Mouse (Mus musculus) liver, embryonic 13.5 days (tissue): Measurements from ENCODE around the gene Mapk3. TPM values are rescaled to one million over a fixed set of nuclear protein-coding genes. Genes with fewer than 3 reads are reported as not detected.
"Not testable (repeated sequence)": the region's sequence is repeated elsewhere in the genome, so short reads cannot be mapped to it uniquely, and the experiment has no call there.

Experiments
- ATAC-seq: fragments of 200-750 bp; cut with Nextera tagmentation; 2 replicates; pipeline ENCODE4 v1.8.0; 2017; ENCODE audit warnings: low read depth, mild to moderate bottlenecking, moderate number of reproducible peaks, moderate library complexity
- DNase-seq: peaks from one replicate; pipeline ENCODE4 v3.0.0; 2022
- H3K27ac ChIP-seq: fragments of 300-500 bp; sonication (generic); 2 replicates; pipeline ENCODE4 v1.5.1; 2015; ENCODE audit warnings: moderate library complexity, mild to moderate bottlenecking, inconsistent platforms
- H3K27me3 ChIP-seq: fragments of 300-500 bp; sonication (generic); 2 replicates; pipeline ENCODE4 v1.6.1; 2015; ENCODE audit warnings: mild to moderate bottlenecking, inconsistent platforms
- H3K36me3 ChIP-seq: fragments of 300-500 bp; sonication (generic); 2 replicates; pipeline ENCODE4 v1.6.1; 2015; ENCODE audit warnings: mild to moderate bottlenecking, inconsistent platforms
- H3K4me1 ChIP-seq: fragments of 300-500 bp; sonication (generic); replicated peaks from 2 replicates; pipeline ENCODE4 v1.6.1; 2015; ENCODE audit warnings: inconsistent platforms
- H3K4me2 ChIP-seq: fragments of 300-500 bp; sonication (generic); 2 replicates; pipeline ENCODE4 v1.6.1; 2015; ENCODE audit warnings: inconsistent platforms, mild to moderate bottlenecking, moderate library complexity
- H3K4me3 ChIP-seq: fragments of 300-500 bp; sonication (generic); replicated peaks from 2 replicates; pipeline ENCODE4 v1.5.1; 2015; ENCODE audit warnings: mild to moderate bottlenecking, inconsistent platforms
- H3K9ac ChIP-seq: fragments of 300-500 bp; sonication (generic); 2 replicates; pipeline ENCODE4 v1.6.1; 2015; ENCODE audit warnings: mild to moderate bottlenecking, inconsistent platforms
- H3K9me3 ChIP-seq: fragments of 300-500 bp; sonication (generic); replicated peaks from 2 replicates; pipeline ENCODE4 v1.6.1; 2016; ENCODE audit warnings: inconsistent platforms
- WGBS: fragments of 180-500 bp; shearing (Covaris S2); methylation state at CpG from one replicate; pipeline ENCODE4 v1.1.7; 2015; ENCODE audit not compliant: insufficient replicate concordance; 5-methylcytosine and 5-hydroxymethylcytosine counted together
- polyA plus RNA-seq: library from polyadenylated mRNA; unstranded; fragments of >200 nt; fragmentation: Nextera tagmentation; extraction: Ambion mirVana; gene quantifications from 2 replicates; pipeline ENCODE4 v1.2.1, GENCODE M21; 2015

The Mapk3 gene
- polyA plus RNA-seq, 1 experiment from 2014 or later = 19.0 TPM

DNA sequence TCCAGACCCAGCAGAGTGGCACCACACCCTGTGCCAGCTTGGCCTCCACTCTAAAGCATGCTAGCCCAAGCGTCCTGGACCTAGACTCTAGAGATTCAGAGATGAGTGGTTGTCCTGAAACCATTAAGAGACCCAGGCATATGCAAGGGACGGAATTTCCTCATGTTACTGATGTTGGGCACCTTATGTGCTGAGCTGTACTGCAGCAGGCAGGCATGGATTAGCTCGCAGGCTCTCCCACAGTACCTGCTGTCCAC, 16.5 kb downstream of the Mapk3 start:
- no peak for DNase-seq
- WGBS = 68% methylated on average over 3 of the region's 3 CpGs
- no peaks in the 10 kb centered on the region for H3K9me3 ChIP-seq
- H3K4me3 ChIP-seq = peak overlapping the region; percentile 85; the same call in 1 of the 2 replicates
- no peaks in the 10 kb centered on the region for H3K27me3 ChIP-seq
- ATAC-seq = no peak
- H3K4me1 ChIP-seq = peaks cover 62% of the 10 kb centered on the region
- peaks cover 16% of the 10 kb centered on the region for H3K36me3 ChIP-seq
- H3K9ac ChIP-seq = peak overlapping the region; percentile 51; the same call in 1 of the 2 replicates
- peak overlapping the region; percentile 95 for H3K4me2 ChIP-seq
- peak overlapping the region; percentile 94 for H3K27ac ChIP-seq

DNA sequence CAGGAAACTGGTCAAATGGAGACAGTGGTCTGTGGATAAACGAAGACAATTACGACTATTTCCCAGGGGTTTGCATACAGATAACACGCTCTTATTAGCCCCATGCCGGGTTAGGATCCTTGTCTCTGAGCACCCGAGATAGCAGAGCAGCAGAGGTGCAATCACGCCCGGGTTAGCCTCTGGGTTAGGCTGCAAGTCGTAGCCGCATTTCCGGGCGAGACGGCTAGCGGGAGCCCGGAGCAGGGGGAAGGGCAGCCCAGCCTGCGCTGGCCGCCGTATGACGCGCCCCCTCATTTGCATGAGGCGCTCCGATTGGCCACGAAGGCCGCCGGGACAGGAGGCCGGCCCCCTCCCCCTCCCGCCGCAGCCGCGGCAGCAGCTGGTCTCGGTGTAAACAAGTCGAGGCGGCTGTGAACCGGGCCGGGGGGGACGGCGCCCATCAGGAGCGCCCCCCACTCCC, 17.2 kb downstream of the Mapk3 start, which contains the start of gene Ypel3:
Gene Ypel3 (plus strand): TSS at position 358 of the 460 bp plus-strand sequence.
- Histone ChIP-seq H3K9me3 (no peaks in the 10 kb centered on the region), H3K4me1 (peaks cover 69% of the 10 kb centered on the region), H3K4me2 (peak within 1 kb of the TSS; percentile 95), H3K4me3 (peak within 1 kb of the TSS; percentile 85), H3K36me3 (peaks cover 16% of the 10 kb centered on the region), H3K9ac (peak within 1 kb of the TSS; percentile 98), H3K27ac (peak within 1 kb of the TSS; percentile 94), H3K27me3 (no peaks in the 10 kb centered on the region)
- DNase-seq = peak; percentile 94
- peak; percentile 91 for ATAC-seq
- under 1% methylated on average over 36 of the region's 37 CpGs for WGBS

GRCm38 (mm10) chr7:126777476-126777875, 18.1 kb downstream of the Mapk3 start:
- Histone ChIP-seq H3K9ac (peak overlapping the region; percentile 98), H3K4me1 (peaks cover 78% of the 10 kb centered on the region), H3K27me3 (no peaks in the 10 kb centered on the region), H3K36me3 (peaks cover 16% of the 10 kb centered on the region), H3K27ac (peak overlapping the region; percentile 94), H3K9me3 (no peaks in the 10 kb centered on the region), H3K4me3 (peak overlapping the region; percentile 85), H3K4me2 (peak overlapping the region; percentile 95)
- ATAC-seq (no peak), DNase-seq (no peak)
- 63% methylated on average over 10 of the region's 10 CpGs for WGBS

DNA sequence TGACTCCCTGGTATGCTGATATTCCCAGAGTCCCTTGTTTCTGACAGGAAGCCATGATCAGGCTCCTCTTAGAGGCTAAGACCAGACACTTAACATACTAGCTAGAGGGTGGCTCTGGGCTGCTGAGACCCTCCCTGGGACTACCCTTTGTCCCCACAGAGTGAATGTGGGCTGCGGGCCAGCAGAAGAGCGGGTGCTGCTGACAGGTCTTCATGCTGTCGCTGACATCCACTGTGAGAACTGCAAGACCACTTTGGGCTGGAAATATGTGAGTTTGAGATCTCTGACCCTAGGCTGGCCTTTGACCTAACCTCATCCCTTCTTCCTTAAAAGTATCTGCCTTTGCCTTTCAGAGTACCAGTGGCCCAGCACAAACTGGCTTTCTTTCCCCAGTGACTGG, 18.7 kb downstream of the Mapk3 start:
- H3K4me2 ChIP-seq = peak overlapping the region; percentile 95
- peak overlapping the region; percentile 94 for H3K27ac ChIP-seq
- no peaks in the 10 kb centered on the region for H3K9me3 ChIP-seq
- no peak for ATAC-seq
- peak overlapping the region; percentile 98 for H3K9ac ChIP-seq
- H3K4me1 ChIP-seq = peaks cover 84% of the 10 kb centered on the region
- H3K27me3 ChIP-seq = no peaks in the 10 kb centered on the region
- DNase-seq = no peak
- peak overlapping the region; percentile 85 for H3K4me3 ChIP-seq
- H3K36me3 ChIP-seq = peaks cover 16% of the 10 kb centered on the region
- 91% methylated on average over 3 of the region's 3 CpGs for WGBS

GRCm38 (mm10) chr7:126779101-126779500, 19.7 kb downstream of the Mapk3 start:
- WGBS = 77% methylated on average over 7 of the region's 7 CpGs
- H3K27me3 ChIP-seq, DNase-seq, H3K9ac ChIP-seq, H3K9me3 ChIP-seq, ATAC-seq, H3K4me3 ChIP-seq, H3K4me2 ChIP-seq, H3K27ac ChIP-seq: not testable (repeated sequence)
- Histone ChIP-seq H3K4me1 (peaks cover 84% of the 10 kb centered on the region), H3K36me3 (peaks cover 22% of the 10 kb centered on the region)

DNA sequence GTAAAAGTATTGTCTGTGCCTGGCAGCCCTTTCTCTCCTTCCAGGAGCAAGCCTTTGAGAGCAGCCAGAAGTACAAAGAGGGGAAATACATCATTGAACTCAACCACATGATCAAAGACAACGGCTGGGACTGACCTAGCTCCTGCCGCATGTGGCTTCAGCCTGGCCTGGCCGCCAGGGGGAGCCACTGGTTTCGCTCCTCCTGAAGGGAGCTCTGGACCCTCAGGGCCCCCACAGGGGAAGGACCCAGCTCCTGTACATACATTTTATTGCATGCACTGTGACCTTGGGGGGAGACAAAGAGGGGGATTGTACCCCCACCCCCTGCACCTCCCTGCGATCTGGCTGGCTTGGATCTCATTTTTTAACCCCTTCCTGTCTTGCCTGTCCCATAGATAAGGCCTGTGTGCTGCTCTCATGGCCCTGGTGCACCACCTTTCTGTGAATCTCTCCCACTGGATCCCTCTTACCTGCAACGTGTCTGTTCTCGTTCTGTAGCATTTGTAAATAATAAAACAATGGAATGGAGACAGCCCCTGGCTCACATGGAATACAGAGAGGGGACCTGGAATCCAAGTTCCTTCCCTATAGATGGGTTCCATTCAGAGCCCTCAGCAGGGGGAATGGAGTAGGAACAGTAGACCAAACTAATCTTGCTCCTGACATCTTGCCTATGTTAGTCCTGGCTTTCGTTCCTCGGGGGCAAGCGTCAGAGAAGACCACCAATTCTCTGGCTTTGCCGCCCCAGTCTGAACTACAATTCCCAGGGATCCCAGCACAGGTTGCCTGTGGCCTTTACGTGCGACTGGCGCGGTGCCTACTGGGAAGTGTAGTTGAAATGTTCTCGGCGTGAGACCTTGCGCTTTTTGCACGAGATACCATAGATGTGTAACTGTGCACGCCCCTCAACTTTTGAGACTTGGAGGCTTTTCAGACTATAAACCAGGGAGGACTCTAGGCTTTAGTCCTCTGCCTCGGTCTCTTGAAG, 20.9 kb downstream of the Mapk3 start:
- peak; percentile 80 for DNase-seq
- peak overlapping the region; percentile 88 for H3K4me2 ChIP-seq
- H3K27ac ChIP-seq = peak overlapping the region; percentile 53
- H3K36me3 ChIP-seq = peaks cover 33% of the 10 kb centered on the region
- ATAC-seq = peak; percentile 43
- H3K9ac ChIP-seq = peak overlapping the region; percentile 65
- under 1% methylated on average over 21 of the region's 21 CpGs for WGBS
- H3K9me3 ChIP-seq = no peaks in the 10 kb centered on the region
- no peaks in the 10 kb centered on the region for H3K27me3 ChIP-seq
- peak overlapping the region; percentile 59 for H3K4me3 ChIP-seq
- peaks cover 73% of the 10 kb centered on the region for H3K4me1 ChIP-seq

- Histone ChIP-seq H3K4me2 (peak within 1 kb of the TSS; percentile 88), H3K4me1 (peaks cover 65% of the 10 kb centered on the region), H3K9me3 (no peaks in the 10 kb centered on the region), H3K27ac (peak within 1 kb of the TSS; percentile 26; the same call in 1 of the 2 replicates), H3K27me3 (no peaks in the 10 kb centered on the region), H3K36me3 (peaks cover 42% of the 10 kb centered on the region), H3K4me3 (peak within 1 kb of the TSS; percentile 59), H3K9ac (peak within 1 kb of the TSS; percentile 65)
- no peak for ATAC-seq
- WGBS = 16% methylated on average over 22 of the region's 22 CpGs
- no peak for DNase-seq
Measured at GRCm38 (mm10) chr7:126780971-126781635, 21.7 kb downstream of the Mapk3 start, which contains the start of gene Tbx6. Gene Tbx6 (plus strand): TSS chr7:126781483.

DNA sequence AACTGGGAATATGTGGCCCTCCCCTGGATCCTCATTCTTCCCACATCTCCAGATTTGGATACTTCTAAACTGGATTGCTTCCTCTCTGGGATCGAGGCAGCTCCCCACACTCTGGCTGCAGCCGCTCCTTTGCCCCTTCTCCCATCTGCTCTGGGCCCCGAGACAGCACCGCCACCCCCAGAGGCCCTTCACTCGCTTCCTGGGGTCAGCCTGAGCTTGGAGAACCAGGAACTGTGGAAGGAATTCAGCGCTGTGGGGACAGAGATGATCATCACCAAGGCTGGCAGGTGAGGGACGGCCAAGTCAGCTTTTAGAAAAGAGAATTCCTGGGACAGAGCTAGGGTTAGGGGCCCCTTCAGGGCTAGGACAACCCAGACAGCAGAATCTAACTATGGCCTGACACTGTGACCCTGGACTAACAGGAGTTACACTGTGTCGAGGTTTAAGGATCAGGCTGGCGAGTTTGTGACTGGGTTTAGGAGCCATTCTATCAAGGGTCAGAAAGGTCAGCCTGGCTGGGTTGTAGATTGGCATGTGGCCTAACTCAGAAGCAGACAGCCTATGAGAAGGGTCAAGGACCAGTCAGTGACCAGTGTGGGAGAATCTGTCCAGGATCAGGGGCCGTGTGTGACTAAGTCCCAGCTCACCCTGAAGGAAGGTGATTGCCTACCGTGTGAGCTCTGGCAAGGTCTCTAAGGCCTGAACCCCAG, 22.4 kb downstream of the Mapk3 start:
- H3K27ac ChIP-seq = no peak overlapping the region; the same call in 1 of the 2 replicates
- peaks cover 60% of the 10 kb centered on the region for H3K4me1 ChIP-seq
- peak overlapping the region; percentile 88 for H3K4me2 ChIP-seq
- 0 out of 2 replicates have a peak overlapping the region, but pooled peaks have one; percentile 59 for H3K4me3 ChIP-seq
- no peak for DNase-seq
- peaks cover 49% of the 10 kb centered on the region for H3K36me3 ChIP-seq
- peak overlapping the region; percentile 65; the same call in 1 of the 2 replicates for H3K9ac ChIP-seq
- WGBS = 61% methylated on average over 11 of the region's 11 CpGs
- ATAC-seq = no peak
- no peaks in the 10 kb centered on the region for H3K27me3 ChIP-seq
- no peaks in the 10 kb centered on the region for H3K9me3 ChIP-seq

GRCm38 (mm10) chr7:126782693-126783092, 23.3 kb downstream of the Mapk3 start:
- WGBS = 72% methylated on average over 13 of the region's 13 CpGs

GRCm38 (mm10) chr7:126784469-126784868, 25.1 kb downstream of the Mapk3 start:
- DNase-seq = no peak
- 81% methylated on average over 7 of the region's 7 CpGs for WGBS

More at GRCm38 (mm10) chr7:126782693-126783092, 23.3 kb downstream of the Mapk3 start:
- no peak for ATAC-seq
- H3K4me3 ChIP-seq = no peak overlapping the region
- H3K27ac ChIP-seq = no peak overlapping the region; the same call in 1 of the 2 replicates
- DNase-seq = no peak
- H3K4me2 ChIP-seq = no peak overlapping the region
- H3K9ac ChIP-seq = no peak overlapping the region
- H3K27me3 ChIP-seq = no peaks in the 10 kb centered on the region
- H3K4me1 ChIP-seq = peaks cover 53% of the 10 kb centered on the region
- H3K9me3 ChIP-seq = no peaks in the 10 kb centered on the region
- H3K36me3 ChIP-seq = peaks cover 56% of the 10 kb centered on the region

More at GRCm38 (mm10) chr7:126784469-126784868, 25.1 kb downstream of the Mapk3 start:
- no peak for ATAC-seq
- peaks cover 37% of the 10 kb centered on the region for H3K4me1 ChIP-seq
- H3K36me3 ChIP-seq = peaks cover 59% of the 10 kb centered on the region
- H3K9ac ChIP-seq = no peak overlapping the region
- no peak overlapping the region for H3K4me2 ChIP-seq
- no peaks in the 10 kb centered on the region for H3K9me3 ChIP-seq
- H3K4me3 ChIP-seq = no peak overlapping the region
- H3K27ac ChIP-seq = no peak overlapping the region
- no peaks in the 10 kb centered on the region for H3K27me3 ChIP-seq
